Mouse (Mus musculus): ENCODE data around the gene Gxylt1.

DNA sequence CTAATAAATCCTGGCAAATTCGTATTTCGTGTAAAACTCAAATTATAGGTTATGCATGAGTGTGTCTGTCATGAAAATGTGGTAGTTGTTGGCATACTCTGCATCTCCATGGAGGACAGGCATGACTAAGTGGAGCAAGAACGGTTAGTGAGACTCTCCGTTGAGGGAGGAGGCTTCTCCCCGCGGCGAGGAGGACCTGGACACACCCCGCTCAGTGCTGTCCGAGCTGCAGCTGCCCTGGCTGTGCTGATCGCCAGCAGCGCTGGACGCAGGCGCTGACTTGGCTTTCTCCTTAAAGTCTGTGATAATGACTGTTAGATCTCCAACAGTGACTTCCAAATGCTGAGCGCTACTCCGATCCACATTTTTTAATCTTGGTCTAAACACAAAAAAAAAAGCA is 10.3 kb upstream of the Gxylt1 start:
- no peak for TF ChIP-seq CTCF (conservative IDR thresholded peaks at IDR 0.05; ENCODE audit: low read length)
- no peak for TF ChIP-seq POU5F1 (IDR thresholded peaks at IDR 0.05; ENCODE audit: borderline replicate concordance, low read length)

All from E14TG2a.4 (cell line).